In genomic region chr5:100663011-100663410, GRCm38 (mm10) we compare ENCODE assay signal across 1 mouse cellular context.
TF ChIP-seq lines count a peak whose summit lies in the region.

No protein-coding gene starts in this region.

TF ChIP-seq in CH12.LX, 34 proteins besides CTCF, POLR2A, EP300 and RAD21 (continued from another document):
- no peak for TF ChIP-seq E2F4 (IDR thresholded peaks at IDR 0.05; ENCODE audit: insufficient replicate concordance, low read depth, low read length)
- TF ChIP-seq NRF1 (IDR thresholded peaks at IDR 0.05; ENCODE audit: low read depth, low read length): no peak
- 0 out of 2 replicates have a peak, but pooled peaks have one; percentile 50 for TF ChIP-seq MXI1 (IDR thresholded peaks at IDR 0.05; ENCODE audit: low read depth, low read length)
- TF ChIP-seq ZC3H11A (IDR thresholded peaks at IDR 0.05; ENCODE audit: low read depth, low read length): no peak
- TF ChIP-seq KAT2A (IDR thresholded peaks at IDR 0.05; ENCODE audit: insufficient replicate concordance, low read length): no peak
- TF ChIP-seq JUND (conservative IDR thresholded peaks at IDR 0.05; ENCODE audit: low read depth, low read length): peak; percentile 75
- TF ChIP-seq ZMIZ1 (IDR thresholded peaks at IDR 0.05; ENCODE audit: low read depth, low read length): no peak
- TF ChIP-seq SMC3 (IDR thresholded peaks at IDR 0.05; ENCODE audit: low read depth, low read length): peak; percentile 39
- peak; percentile 88 for TF ChIP-seq ETS1 (conservative IDR thresholded peaks at IDR 0.05; ENCODE audit: low read depth, low read length)
- TF ChIP-seq SIN3A (IDR thresholded peaks at IDR 0.05; ENCODE audit: low read length): 0 out of 2 replicates have a peak, but pooled peaks have one; percentile 56
- no peak for TF ChIP-seq ZKSCAN1 (IDR thresholded peaks at IDR 0.05; ENCODE audit: borderline replicate concordance, low read depth, low read length)
- TF ChIP-seq BHLHE40 (IDR thresholded peaks at IDR 0.05; ENCODE audit: low read depth, low read length): peak; percentile 73
- no peak for TF ChIP-seq ELF1 (IDR thresholded peaks at IDR 0.05; ENCODE audit: low read depth, low read length)
- TF ChIP-seq MYC (IDR thresholded peaks at IDR 0.05; ENCODE audit: low read depth, low read length): peak; percentile 97
- TF ChIP-seq MEF2A (IDR thresholded peaks at IDR 0.05; ENCODE audit: borderline replicate concordance, low read depth, low read length): peak; percentile 95
- TF ChIP-seq MAX (IDR thresholded peaks at IDR 0.05; ENCODE audit: low read length): 0 out of 2 replicates have a peak, but pooled peaks have one; percentile 47
- no peak; the same call in 1 of the 2 replicates for TF ChIP-seq JUN (IDR thresholded peaks at IDR 0.05; ENCODE audit: insufficient read depth, low read depth, low read length)
- TF ChIP-seq POLR2AphosphoS2 (IDR thresholded peaks at IDR 0.05; ENCODE audit: low read depth, low read length): no peak
- no peak for TF ChIP-seq GABPA (IDR thresholded peaks at IDR 0.05; ENCODE audit: insufficient replicate concordance, low read depth, low read length)
- TF ChIP-seq CHD1 (IDR thresholded peaks at IDR 0.05; ENCODE audit: low read depth, low read length): no peak
- TF ChIP-seq TBP (conservative IDR thresholded peaks at IDR 0.05; ENCODE audit: low read depth, low read length): peak; percentile 49; the same call in 1 of the 2 replicates
- TF ChIP-seq USF1 (IDR thresholded peaks at IDR 0.05; ENCODE audit: low read depth, low read length): no peak
- no peak for TF ChIP-seq NELFE (IDR thresholded peaks at IDR 0.05; ENCODE audit: low read depth, low read length)
- TF ChIP-seq PAX5 (IDR thresholded peaks at IDR 0.05; ENCODE audit: low read length): no peak
- TF ChIP-seq USF2 (conservative IDR thresholded peaks at IDR 0.05; ENCODE audit: low read depth, low read length): no peak
